Mouse (Mus musculus): ENCODE measurements around the gene Fgfr2. TPM values are rescaled to one million over a fixed set of nuclear protein-coding genes. Genes with fewer than 3 reads are reported as not detected.
A peak's percentile ranks its signal among the peaks of the same experiment; 100 is the strongest.

The Fgfr2 gene
- polyA plus RNA-seq, 1 experiment: 12.0 TPM

DNA sequence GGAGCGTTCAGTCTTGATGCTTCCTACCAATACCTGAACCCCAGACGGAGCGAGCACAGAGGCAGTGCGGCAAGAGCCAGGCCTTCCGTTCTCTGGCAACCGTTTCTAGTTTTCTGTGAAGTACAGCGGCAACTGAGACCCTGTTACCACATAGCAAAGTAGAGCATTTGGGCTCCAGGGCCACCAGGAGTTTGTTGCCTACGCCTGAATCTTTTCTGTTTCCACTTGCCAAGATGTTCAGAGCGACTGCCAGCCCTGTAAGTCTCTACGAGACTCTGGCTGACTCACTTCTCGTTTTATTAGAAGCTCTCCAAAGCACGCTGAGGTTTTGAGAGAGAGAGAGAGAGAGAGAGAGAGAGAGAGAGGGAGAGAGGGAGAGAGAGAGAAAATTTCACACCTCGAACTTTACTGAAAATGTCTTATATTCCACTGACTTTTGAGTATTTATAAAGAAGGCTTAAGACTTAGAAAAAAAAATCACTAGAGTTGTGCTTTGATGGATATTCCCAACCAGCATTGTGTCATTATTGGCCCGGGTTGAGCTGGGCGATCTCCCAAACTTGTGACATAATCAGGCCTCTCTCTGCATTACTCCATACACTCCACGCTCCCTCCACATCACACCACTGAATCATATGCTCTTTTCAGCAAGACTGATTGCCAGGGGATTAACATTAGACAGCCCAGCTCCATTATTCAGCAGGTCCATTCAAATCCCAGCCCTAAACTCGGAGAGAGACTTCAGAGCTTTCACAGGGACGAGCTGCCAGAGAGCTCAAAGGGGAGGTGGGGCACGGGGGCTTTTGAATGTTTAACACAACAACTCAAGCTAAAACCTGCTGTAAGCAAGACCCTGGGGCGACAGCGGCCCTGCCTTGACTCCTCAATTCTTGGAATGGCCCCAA, 2907.6 kb downstream of the Fgfr2 start:
- no peak overlapping the region for H3K4me3 ChIP-seq (ENCODE audit: insufficient read depth, low read depth, low read length)
- 0 out of 2 replicates have a peak overlapping the region, but pooled peaks have one; percentile 31 for H3K27ac ChIP-seq (replicated peaks; ENCODE audit: low read depth, low read length)
- peaks cover 2% of the 10 kb centered on the region; the same call in 1 of the 2 replicates for H3K4me1 ChIP-seq (ENCODE audit: control insufficient read depth, insufficient read depth, insufficient read length, low read length)

DNA sequence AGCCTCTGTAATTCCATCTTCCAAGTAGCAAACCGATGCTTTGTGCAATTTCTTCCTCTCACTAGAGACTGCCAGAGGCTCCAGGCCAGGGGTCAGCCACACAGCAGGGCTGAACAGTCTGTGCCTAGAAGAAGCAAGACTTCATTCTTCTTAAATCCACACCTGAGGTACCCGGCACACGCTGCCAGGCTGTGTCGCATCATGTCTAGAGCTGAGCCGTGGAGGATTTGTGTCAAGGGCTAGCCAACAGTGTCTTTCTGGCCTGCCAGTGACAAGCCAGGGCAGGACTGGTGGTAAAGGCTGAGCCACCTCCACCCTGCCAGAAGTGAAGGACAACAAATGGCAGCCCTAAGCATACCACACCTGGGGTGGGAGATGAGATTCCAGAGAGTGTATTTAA, 2910.0 kb downstream of the Fgfr2 start:
- Histone ChIP-seq H3K4me3 (ENCODE audit: insufficient read depth, low read depth, low read length) (no peak overlapping the region), H3K27ac (replicated peaks; ENCODE audit: low read depth, low read length) (no peak overlapping the region), H3K4me1 (ENCODE audit: control insufficient read depth, insufficient read depth, insufficient read length, low read length) (peaks cover 2% of the 10 kb centered on the region; the same call in 1 of the 2 replicates)

DNA sequence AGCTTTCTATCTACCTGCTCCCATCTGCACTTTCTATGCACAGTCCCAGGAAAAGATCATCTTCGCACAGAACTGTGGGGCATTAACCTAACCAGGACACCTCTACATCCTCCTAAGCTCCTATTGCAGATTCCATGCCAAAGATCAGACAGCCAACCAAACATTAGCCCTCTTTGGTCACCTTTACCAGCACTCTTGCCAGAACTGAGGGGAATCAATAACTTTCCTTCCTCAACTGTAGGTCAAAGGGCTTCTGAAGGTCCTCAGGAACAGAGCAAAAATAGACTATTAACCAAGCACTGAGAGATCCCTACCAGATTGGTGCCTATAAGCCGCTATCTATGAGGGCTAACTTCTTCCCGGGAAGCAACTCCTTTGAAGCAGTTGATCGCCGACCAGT, 2911.7 kb downstream of the Fgfr2 start:
- H3K27ac ChIP-seq (replicated peaks; ENCODE audit: low read depth, low read length): no peak overlapping the region

DNA sequence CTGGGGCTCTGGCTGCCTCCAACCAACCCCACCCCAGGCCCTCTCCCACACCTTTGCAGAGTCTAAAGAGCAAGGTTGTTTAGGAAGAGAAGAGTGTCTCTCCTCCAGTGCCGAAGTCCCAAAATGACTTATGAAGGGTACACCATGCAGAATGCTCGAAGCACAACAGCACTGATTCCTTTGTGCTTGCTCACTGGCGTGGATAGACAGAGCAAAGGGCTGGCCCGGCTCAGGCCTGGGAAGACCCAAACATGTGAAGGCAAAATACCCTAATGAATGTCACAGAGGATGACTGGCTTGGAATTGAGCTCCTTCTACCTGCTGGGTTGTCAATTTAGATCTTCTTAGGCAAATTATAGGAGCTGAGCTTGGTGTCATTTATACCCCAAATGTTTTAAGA, 2914.5 kb downstream of the Fgfr2 start:
- Histone ChIP-seq H3K4me1 (ENCODE audit: control insufficient read depth, insufficient read depth, insufficient read length, low read length) (peaks cover 2% of the 10 kb centered on the region), H3K27ac (replicated peaks; ENCODE audit: low read depth, low read length) (no peak overlapping the region), H3K4me3 (ENCODE audit: insufficient read depth, low read depth, low read length) (no peak overlapping the region)

More for the DNA sequence above, 2911.7 kb downstream of the Fgfr2 start:
- H3K4me1 ChIP-seq (ENCODE audit: control insufficient read depth, insufficient read depth, insufficient read length, low read length): peaks cover 2% of the 10 kb centered on the region; the same call in 1 of the 2 replicates
- no peak overlapping the region for H3K4me3 ChIP-seq (ENCODE audit: insufficient read depth, low read depth, low read length)

DNA sequence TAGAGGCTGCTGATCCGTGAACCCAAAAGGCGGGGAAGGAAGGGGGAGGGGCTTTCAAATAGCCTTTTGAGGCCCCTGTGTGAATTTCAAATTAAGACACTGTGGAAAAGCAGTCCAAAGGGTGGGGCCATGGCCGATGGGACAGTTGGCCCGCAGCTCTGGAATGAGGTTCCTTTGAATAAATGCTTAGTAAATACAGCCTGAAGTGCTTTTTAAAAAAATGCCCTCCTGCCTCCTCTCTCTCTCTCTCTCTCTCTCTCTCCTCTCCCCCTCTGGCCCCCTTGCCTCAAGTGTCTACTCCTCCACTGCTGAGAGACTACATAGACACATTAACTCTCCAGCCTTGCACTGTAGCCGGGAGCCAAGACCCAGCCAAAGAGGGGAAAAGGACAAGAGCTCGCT, 2917.0 kb downstream of the Fgfr2 start:
- Histone ChIP-seq H3K4me3 (ENCODE audit: insufficient read depth, low read depth, low read length) (no peak overlapping the region), H3K4me1 (ENCODE audit: control insufficient read depth, insufficient read depth, insufficient read length, low read length) (peaks cover 2% of the 10 kb centered on the region), H3K27ac (replicated peaks; ENCODE audit: low read depth, low read length) (no peak overlapping the region)

DNA sequence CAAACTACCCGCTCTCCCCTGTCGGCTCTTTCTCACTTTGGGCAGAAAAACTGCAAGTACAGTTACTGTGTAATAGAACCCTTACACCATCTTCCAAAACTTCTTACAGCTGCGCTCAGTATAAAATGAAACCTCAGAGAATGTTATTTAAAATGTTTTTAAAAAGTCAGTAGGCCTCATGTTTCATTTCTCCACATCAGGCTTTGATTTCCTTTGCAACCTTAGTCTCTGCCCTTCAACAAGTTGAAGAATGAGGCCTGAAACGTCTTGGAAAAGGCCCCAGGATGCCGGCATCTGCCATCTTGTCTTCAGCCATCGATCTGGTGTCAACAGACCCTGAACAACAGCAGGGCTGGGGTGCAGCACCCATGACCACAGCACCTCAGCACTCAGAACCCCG, 2918.0 kb downstream of the Fgfr2 start:
- Histone ChIP-seq H3K4me3 (ENCODE audit: insufficient read depth, low read depth, low read length) (no peak overlapping the region), H3K27ac (replicated peaks; ENCODE audit: low read depth, low read length) (no peak overlapping the region), H3K4me1 (ENCODE audit: control insufficient read depth, insufficient read depth, insufficient read length, low read length) (peaks cover 2% of the 10 kb centered on the region)

DNA sequence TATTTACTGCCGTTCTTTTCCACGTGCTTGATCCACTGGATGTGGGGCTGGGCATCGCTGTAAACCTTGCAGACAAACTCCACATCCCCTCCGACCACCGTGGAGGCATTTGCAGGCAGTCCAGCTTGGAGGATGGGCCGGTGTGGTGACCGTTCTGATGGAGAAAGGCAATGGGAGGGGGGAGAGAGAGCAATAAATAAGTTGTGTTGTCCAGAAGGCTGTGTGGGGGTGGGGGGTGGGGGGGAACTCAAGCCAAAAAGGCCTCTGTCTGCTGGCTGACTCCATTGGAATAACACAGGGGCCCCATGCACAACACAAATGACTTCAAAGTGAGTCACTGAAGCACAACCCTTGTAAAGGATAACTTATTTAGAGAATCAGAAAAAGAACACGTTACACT, 2922.1 kb downstream of the Fgfr2 start:
- H3K4me3 ChIP-seq (ENCODE audit: insufficient read depth, low read depth, low read length): no peak overlapping the region
- no peak overlapping the region for H3K27ac ChIP-seq (replicated peaks; ENCODE audit: low read depth, low read length)
- no peaks in the 10 kb centered on the region for H3K4me1 ChIP-seq (ENCODE audit: control insufficient read depth, insufficient read depth, insufficient read length, low read length)

DNA sequence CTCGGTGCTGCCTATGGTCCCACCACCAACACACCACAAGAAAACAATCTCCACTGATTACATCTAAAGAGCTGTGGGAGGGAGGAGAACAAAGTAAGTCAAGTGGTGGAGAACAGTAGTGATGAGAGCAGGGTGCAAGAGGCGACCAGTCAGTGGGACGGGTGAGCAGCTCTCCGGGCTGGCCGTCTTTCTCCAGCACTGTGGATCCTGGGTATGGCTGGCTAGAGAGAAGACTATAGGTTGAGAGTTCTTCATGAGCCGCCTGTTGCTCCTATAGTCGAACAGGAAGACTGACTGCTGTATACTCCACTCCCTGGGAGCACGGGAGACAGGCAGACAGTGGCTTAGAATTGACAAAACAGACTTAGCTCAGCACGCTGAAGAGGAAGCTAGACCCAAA, 2923.2 kb downstream of the Fgfr2 start:
- H3K4me3 ChIP-seq (ENCODE audit: insufficient read depth, low read depth, low read length): no peak overlapping the region
- no peaks in the 10 kb centered on the region for H3K4me1 ChIP-seq (ENCODE audit: control insufficient read depth, insufficient read depth, insufficient read length, low read length)
- H3K27ac ChIP-seq (replicated peaks; ENCODE audit: low read depth, low read length): no peak overlapping the region

DNA sequence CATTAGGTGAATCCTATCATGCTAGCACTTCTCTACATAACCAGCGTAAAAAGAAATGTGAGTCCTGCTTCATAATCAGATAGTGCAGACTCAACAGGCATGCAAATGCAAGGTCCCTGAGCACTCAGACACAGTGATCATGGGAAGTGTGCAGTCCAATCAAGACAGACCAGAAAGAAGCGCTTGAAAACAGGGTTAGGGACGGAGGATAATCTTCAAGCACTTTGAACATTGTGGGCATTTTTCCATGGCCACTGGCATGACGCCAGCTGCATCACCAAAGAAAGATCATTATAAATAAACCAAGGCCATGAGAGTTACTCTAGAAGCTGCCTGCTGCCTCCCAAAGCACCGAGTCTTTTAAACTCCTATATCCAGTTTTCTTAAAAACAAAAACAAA, 2923.8 kb downstream of the Fgfr2 start:
- no peak overlapping the region for H3K27ac ChIP-seq (replicated peaks; ENCODE audit: low read depth, low read length)
- no peaks in the 10 kb centered on the region for H3K4me1 ChIP-seq (ENCODE audit: control insufficient read depth, insufficient read depth, insufficient read length, low read length)
- no peak overlapping the region for H3K4me3 ChIP-seq (ENCODE audit: insufficient read depth, low read depth, low read length)

DNA sequence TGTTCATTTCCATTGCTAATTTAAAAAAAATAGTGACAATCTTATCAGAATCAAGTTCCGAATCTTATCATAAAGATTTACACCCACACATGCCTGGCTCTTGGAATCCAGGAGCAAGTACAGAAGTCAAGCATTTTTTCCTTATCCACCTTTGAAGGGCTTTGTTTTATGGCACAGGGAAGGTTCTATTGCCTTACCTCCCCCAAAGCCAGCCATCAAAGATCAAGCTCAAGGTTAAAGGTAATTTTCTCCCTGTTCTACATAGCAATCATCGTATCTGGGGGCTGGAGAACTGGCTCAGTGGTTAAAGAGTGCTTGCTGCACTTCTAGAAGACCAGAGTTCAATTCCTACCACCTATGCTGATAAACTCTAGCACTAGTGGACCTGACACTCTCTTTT, 2928.1 kb downstream of the Fgfr2 start:
- H3K4me1 ChIP-seq (ENCODE audit: control insufficient read depth, insufficient read depth, insufficient read length, low read length): no peaks in the 10 kb centered on the region
- H3K4me3 ChIP-seq (ENCODE audit: insufficient read depth, low read depth, low read length): no peak overlapping the region
- H3K27ac ChIP-seq (replicated peaks; ENCODE audit: low read depth, low read length): no peak overlapping the region

DNA sequence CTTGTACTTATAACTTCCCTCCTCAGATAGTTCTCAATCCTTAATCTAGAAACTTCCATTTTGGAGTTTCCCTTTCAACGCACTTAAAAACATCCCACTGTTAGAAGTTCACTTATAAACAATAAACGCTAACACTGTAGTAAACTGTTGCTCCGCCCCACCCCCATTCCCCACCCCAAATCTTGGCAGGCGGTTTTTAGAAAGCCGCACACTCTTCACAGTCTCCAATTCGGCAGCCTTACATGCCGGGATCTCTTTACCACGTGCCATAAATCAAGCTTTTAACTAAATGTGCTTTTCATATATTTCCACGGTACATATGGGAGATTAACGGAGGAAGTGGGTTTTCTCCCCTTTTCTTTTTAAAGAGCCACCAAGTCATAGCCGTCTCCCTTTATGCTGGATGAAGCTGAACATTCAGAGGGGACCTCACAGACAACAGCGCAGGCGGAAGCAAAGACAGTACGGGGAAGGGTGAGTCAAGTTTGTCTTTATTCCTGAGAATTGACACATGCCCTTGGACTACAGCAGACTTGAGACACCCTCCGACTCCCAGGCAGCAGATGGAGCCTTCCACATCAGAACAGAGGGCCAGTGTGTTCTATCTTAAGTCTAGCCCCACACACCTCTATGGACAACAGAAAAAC, 2932.7 kb downstream of the Fgfr2 start:
- Histone ChIP-seq H3K4me3 (ENCODE audit: insufficient read depth, low read depth, low read length) (no peak overlapping the region), H3K27ac (replicated peaks; ENCODE audit: low read depth, low read length) (no peak overlapping the region)

DNA sequence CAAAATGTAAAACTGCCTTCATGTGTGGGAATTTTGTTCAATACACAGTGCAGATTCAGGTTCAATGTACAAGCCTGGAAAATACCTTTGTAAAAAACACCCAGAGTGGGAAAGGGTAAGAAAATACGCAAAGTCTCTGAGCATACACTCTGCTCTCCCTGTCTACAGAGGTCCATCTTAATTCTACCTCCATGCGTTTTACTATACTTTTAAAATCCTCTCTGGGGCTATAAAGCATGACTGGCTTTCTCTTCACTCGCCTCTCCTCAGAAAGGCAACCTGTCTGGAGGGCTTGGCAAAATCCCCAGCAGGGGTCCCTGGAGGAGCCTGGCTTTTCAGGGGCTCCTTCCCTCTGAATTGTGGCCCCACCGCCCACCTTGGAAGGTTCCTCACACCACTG, 2933.2 kb downstream of the Fgfr2 start:
- H3K27ac ChIP-seq (replicated peaks; ENCODE audit: low read depth, low read length): no peak overlapping the region
- H3K4me1 ChIP-seq (ENCODE audit: control insufficient read depth, insufficient read depth, insufficient read length, low read length): no peaks in the 10 kb centered on the region
- H3K4me3 ChIP-seq (ENCODE audit: insufficient read depth, low read depth, low read length): no peak overlapping the region

More for the DNA sequence above, 2932.7 kb downstream of the Fgfr2 start:
- no peaks in the 10 kb centered on the region for H3K4me1 ChIP-seq (ENCODE audit: control insufficient read depth, insufficient read depth, insufficient read length, low read length)

DNA sequence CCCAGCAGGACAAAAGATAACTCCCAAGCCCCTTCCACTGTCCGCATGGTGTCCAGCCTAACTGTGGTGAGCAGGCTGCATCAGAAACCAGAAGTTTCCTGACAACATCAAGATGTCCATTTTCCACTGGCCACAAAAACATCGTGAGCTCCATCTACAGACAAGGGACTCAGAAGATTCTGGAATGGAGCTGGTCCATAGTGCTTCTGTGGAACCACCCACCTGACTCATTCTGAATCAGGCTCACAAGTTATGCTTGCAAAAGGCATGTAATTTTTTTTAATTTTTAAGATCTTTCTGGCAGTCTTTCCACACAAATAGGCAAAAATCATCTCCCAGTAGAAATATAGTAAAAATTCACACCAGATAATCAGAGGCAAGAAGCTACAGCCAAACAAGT, 2935.0 kb downstream of the Fgfr2 start:
- no peak overlapping the region for H3K27ac ChIP-seq (replicated peaks; ENCODE audit: low read depth, low read length)
- no peaks in the 10 kb centered on the region for H3K4me1 ChIP-seq (ENCODE audit: control insufficient read depth, insufficient read depth, insufficient read length, low read length)
- no peak overlapping the region for H3K4me3 ChIP-seq (ENCODE audit: insufficient read depth, low read depth, low read length)

DNA sequence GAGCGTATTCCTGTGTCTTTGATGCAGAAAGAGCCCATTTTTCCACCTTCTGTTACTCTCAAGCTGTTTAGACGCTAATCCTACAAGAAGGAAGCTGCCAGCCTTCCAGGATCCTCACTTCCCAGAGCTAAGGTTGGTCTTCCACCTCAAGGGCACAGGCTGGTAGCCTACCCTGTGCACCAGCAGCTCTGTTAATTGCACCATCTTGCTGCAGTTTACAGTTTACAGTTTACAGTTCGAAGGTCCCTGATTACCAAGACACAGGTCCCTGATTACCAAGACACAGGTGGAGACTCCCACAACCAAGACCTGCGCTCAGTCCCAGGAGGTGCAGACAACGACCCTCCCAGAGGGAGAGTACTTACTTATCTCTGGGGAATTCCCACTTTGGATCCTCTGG, 2938.3 kb downstream of the Fgfr2 start:
- H3K4me3 ChIP-seq (ENCODE audit: insufficient read depth, low read depth, low read length): no peak overlapping the region
- H3K4me1 ChIP-seq (ENCODE audit: control insufficient read depth, insufficient read depth, insufficient read length, low read length): no peaks in the 10 kb centered on the region
- no peak overlapping the region for H3K27ac ChIP-seq (replicated peaks; ENCODE audit: low read depth, low read length)

DNA sequence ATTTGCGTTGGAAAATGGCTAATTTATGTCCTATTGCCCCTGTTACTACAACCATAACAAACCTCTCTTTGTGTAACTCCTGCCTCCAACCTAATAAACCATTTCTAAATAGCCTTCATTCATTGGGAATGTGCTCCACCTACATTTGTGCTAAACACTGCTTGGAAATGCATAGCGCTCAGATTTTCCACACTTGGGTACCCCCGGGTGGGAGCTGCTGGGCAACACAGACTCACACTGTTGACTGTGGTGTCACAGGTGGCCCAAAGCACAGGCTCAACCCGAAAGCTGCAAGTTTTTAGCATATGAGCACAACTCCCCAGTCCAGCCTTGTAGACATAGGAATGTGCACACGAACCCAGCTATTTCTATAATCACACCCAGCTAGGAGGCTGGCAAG, 2939.2 kb downstream of the Fgfr2 start:
- H3K4me1 ChIP-seq (ENCODE audit: control insufficient read depth, insufficient read depth, insufficient read length, low read length): no peaks in the 10 kb centered on the region

DNA sequence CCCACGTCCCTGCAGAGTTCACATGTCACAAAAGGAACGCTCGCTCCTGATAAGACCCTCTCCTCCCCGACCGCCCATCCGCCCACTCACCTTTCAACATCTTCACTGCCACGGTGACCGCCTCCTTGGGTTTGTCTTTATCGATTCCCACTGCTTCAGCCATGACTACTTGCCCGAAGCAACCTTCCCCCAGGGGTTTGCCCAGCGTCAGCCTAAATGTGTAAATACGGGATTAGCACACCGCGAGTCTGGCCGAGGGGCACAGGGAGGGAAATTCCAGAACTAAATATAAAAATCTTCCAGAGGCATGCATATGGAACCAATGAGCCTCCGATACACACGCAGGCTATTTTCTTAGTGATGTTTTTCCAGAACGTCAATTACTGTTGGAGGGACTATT, 2940.6 kb downstream of the Fgfr2 start:
- H3K4me3 ChIP-seq (ENCODE audit: insufficient read depth, low read depth, low read length): no peak overlapping the region
- H3K4me1 ChIP-seq (ENCODE audit: control insufficient read depth, insufficient read depth, insufficient read length, low read length): no peaks in the 10 kb centered on the region
- H3K27ac ChIP-seq (replicated peaks; ENCODE audit: low read depth, low read length): no peak overlapping the region

More for the DNA sequence above, 2939.2 kb downstream of the Fgfr2 start:
- no peak overlapping the region for H3K4me3 ChIP-seq (ENCODE audit: insufficient read depth, low read depth, low read length)
- no peak overlapping the region for H3K27ac ChIP-seq (replicated peaks; ENCODE audit: low read depth, low read length)
